Mouse (Mus musculus) myocyte (in vitro differentiated cells): ENCODE measurements at regions not wholly inside any gene's neighbourhood (a gene's known extent, or its start where the extent isn't known, plus 50 kb on each side); places are given as distances from the start of the nearest gene placed in this dataset.

Experiments
- H3K27me3 ChIP-seq: one replicate; pipeline ENCODE4 v1.6.1; 2011; ENCODE audit not compliant: control insufficient read depth, insufficient read depth, insufficient read length
- H3K36me3 ChIP-seq: one replicate; pipeline ENCODE4 v1.6.1; 2011; ENCODE audit not compliant: control insufficient read depth, insufficient read depth
- H3K4me2 ChIP-seq: one replicate; pipeline ENCODE4 v1.6.1; 2011; ENCODE audit warnings: low read depth, control low read depth
- H3K4me3 ChIP-seq: one replicate; pipeline ENCODE4 v1.5.1; 2011; ENCODE audit warnings: mild to moderate bottlenecking, control low read depth, moderate library complexity
- H3K79me2 ChIP-seq: one replicate; pipeline ENCODE4 v1.6.1; 2011; ENCODE audit not compliant: control insufficient read depth, insufficient read depth
- H3ac ChIP-seq: one replicate; pipeline ENCODE4 v1.6.1; 2011; ENCODE audit not compliant: control insufficient read depth, insufficient read length
- CEBPB ChIP-seq: IDR thresholded peaks from 2 replicates; pipeline ENCODE4 v1.6.1; 2011; ENCODE audit warnings: mild to moderate bottlenecking, moderate library complexity; ENCODE audit not compliant: poor library complexity, insufficient read depth, severe bottlenecking
- E2F4 ChIP-seq: IDR thresholded peaks from one replicate; pipeline ENCODE4 v1.6.1; 2011; ENCODE audit warnings: mild to moderate bottlenecking, control low read depth, moderate library complexity; ENCODE audit not compliant: insufficient read depth
- MAX ChIP-seq: IDR thresholded peaks from one replicate; pipeline ENCODE4 v1.6.1; 2011; ENCODE audit warnings: low read depth, mild to moderate bottlenecking, control low read depth
- MYOD1 ChIP-seq, 3 experiments: IDR thresholded peaks; one replicate each; pipeline ENCODE4 v1.6.1; 2011; ENCODE audit warnings: control low read depth in 2 of 3, low read depth in 2 of 3, mild to moderate bottlenecking in 2 of 3, moderate library complexity in 1 of 3; ENCODE audit not compliant: insufficient read length in 2 of 3, control insufficient read depth in 1 of 3
- MYOG ChIP-seq, 3 experiments: IDR thresholded peaks; one replicate each; pipeline ENCODE4 v1.6.1; 2011; ENCODE audit warnings: control low read depth in 2 of 3, low read depth in 2 of 3, mild to moderate bottlenecking in 2 of 3; ENCODE audit not compliant: insufficient read length in 2 of 3, control insufficient read depth in 1 of 3, insufficient read depth in 1 of 3
- POLR2A ChIP-seq: IDR thresholded peaks from one replicate; pipeline ENCODE4 v1.6.1; 2011; ENCODE audit warnings: low read depth, mild to moderate bottlenecking, control low read depth, moderate library complexity; ENCODE audit not compliant: insufficient read length
- POLR2AphosphoS2 ChIP-seq: IDR thresholded peaks from one replicate; pipeline ENCODE4 v1.6.1; 2011; ENCODE audit warnings: low read depth, control low read depth; ENCODE audit not compliant: insufficient read length
- REST ChIP-seq: IDR thresholded peaks from one replicate; pipeline ENCODE4 v1.6.1; 2011; ENCODE audit warnings: mild to moderate bottlenecking, control low read depth, moderate library complexity; ENCODE audit not compliant: insufficient read depth, insufficient read length
- SRF ChIP-seq: IDR thresholded peaks from one replicate; pipeline ENCODE4 v1.6.1; 2011; ENCODE audit warnings: low read depth; ENCODE audit not compliant: control insufficient read depth, insufficient read length
- TCF12 ChIP-seq: IDR thresholded peaks from one replicate; pipeline ENCODE4 v1.6.1; 2011; ENCODE audit warnings: mild to moderate bottlenecking, control low read depth; ENCODE audit not compliant: poor library complexity, insufficient read depth, severe bottlenecking
- TCF3 ChIP-seq: IDR thresholded peaks from one replicate; pipeline ENCODE4 v1.6.1; 2011; ENCODE audit warnings: low read depth, control low read depth; ENCODE audit not compliant: insufficient read length
- USF1 ChIP-seq: IDR thresholded peaks from one replicate; pipeline ENCODE4 v1.6.1; 2011; ENCODE audit warnings: low read depth, mild to moderate bottlenecking, control low read depth, moderate library complexity

- H3K4me3 ChIP-seq, result no peak overlapping the region
- no peaks in the 10 kb centered on the region for H3K27me3 ChIP-seq
- H3K4me2 ChIP-seq, result peak overlapping the region; percentile 24
- H3K79me2 ChIP-seq, result no peaks in the 10 kb centered on the region
- H3K36me3 ChIP-seq, result no peaks in the 10 kb centered on the region
- H3ac ChIP-seq, result no peak overlapping the region
- TF ChIP-seq CEBPB (peak; percentile 88), POLR2AphosphoS2 (no peak), USF1 (no peak), MAX (no peak), TCF3 (no peak)
These were observed 198.7 kb upstream of the Rtl1 start for GRCm38 (mm10) chr12:109798846-109799245.

- Histone ChIP-seq H3ac (no peak overlapping the region), H3K79me2 (no peaks in the 10 kb centered on the region), H3K27me3 (no peaks in the 10 kb centered on the region), H3K4me3 (no peak overlapping the region), H3K4me2 (peak overlapping the region; percentile 24), H3K36me3 (no peaks in the 10 kb centered on the region)
- TF ChIP-seq POLR2AphosphoS2 (no peak), MYOG (IDR thresholded peaks at IDR 0.05; ENCODE audit: control insufficient read depth in 1 of 3, insufficient read depth in 1 of 3, insufficient read length in 2 of 3, low read depth in 2 of 3) (no peak), E2F4 (no peak), USF1 (no peak), TCF3 (no peak), MAX (no peak)
These were observed 199.3 kb upstream of the Rtl1 start for GRCm38 (mm10) chr12:109799395-109799794.

GRCm38 (mm10) chr12:109827241-109827915 is 227.2 kb upstream of the Rtl1 start:
- Histone ChIP-seq H3K4me3 (no peak overlapping the region), H3K4me2 (no peak overlapping the region), H3K36me3 (no peaks in the 10 kb centered on the region), H3ac (no peak overlapping the region), H3K79me2 (no peaks in the 10 kb centered on the region), H3K27me3 (no peaks in the 10 kb centered on the region)
- TF ChIP-seq CEBPB, result no peak
- TF ChIP-seq MAX, result no peak
- no peak for TF ChIP-seq TCF12
- no peak for TF ChIP-seq TCF3
- TF ChIP-seq USF1, result no peak
- TF ChIP-seq SRF, result no peak
- no peak for TF ChIP-seq MYOG (IDR thresholded peaks at IDR 0.05; ENCODE audit: control insufficient read depth in 1 of 3, insufficient read depth in 1 of 3, insufficient read length in 2 of 3, low read depth in 2 of 3)
- TF ChIP-seq POLR2A, result no peak
- TF ChIP-seq MYOD1 (IDR thresholded peaks at IDR 0.05; ENCODE audit: control insufficient read depth in 1 of 3, insufficient read length in 2 of 3, low read depth in 2 of 3), result no peak
- TF ChIP-seq POLR2AphosphoS2, result no peak

- Histone ChIP-seq H3K4me2 (no peak overlapping the region), H3K36me3 (no peaks in the 10 kb centered on the region), H3K4me3 (no peak overlapping the region), H3K79me2 (no peaks in the 10 kb centered on the region), H3K27me3 (peaks cover 4% of the 10 kb centered on the region), H3ac (no peak overlapping the region)
- no peak for TF ChIP-seq MYOG (IDR thresholded peaks at IDR 0.05; ENCODE audit: control insufficient read depth in 1 of 3, insufficient read depth in 1 of 3, insufficient read length in 2 of 3, low read depth in 2 of 3)
- no peak for TF ChIP-seq TCF12
- no peak for TF ChIP-seq POLR2A
- no peak for TF ChIP-seq SRF
- TF ChIP-seq USF1, result no peak
- TF ChIP-seq REST, result no peak
- no peak for TF ChIP-seq E2F4
- TF ChIP-seq MYOD1 (IDR thresholded peaks at IDR 0.05; ENCODE audit: control insufficient read depth in 1 of 3, insufficient read length in 2 of 3, low read depth in 2 of 3), result no peak
- no peak for TF ChIP-seq TCF3
- no peak for TF ChIP-seq POLR2AphosphoS2
- no peak for TF ChIP-seq MAX
- TF ChIP-seq CEBPB, result no peak
These were observed 230.3 kb upstream of the Rtl1 start for GRCm38 (mm10) chr12:109830303-109831020.

GRCm38 (mm10) chr12:109832964-109833363 is 232.8 kb upstream of the Rtl1 start:
- H3K36me3 ChIP-seq, result no peaks in the 10 kb centered on the region
- no peak overlapping the region for H3ac ChIP-seq
- no peak overlapping the region for H3K4me2 ChIP-seq
- no peak for TF ChIP-seq POLR2A
- TF ChIP-seq MYOD1 (IDR thresholded peaks at IDR 0.05; ENCODE audit: control insufficient read depth in 1 of 3, insufficient read length in 2 of 3, low read depth in 2 of 3), result no peak
- TF ChIP-seq TCF3, result no peak
- TF ChIP-seq MYOG (IDR thresholded peaks at IDR 0.05; ENCODE audit: control insufficient read depth in 1 of 3, insufficient read depth in 1 of 3, insufficient read length in 2 of 3, low read depth in 2 of 3), result no peak
- TF ChIP-seq POLR2AphosphoS2, result no peak
- no peak for TF ChIP-seq USF1
- no peak for TF ChIP-seq TCF12
- TF ChIP-seq MAX, result no peak
- TF ChIP-seq CEBPB, result no peak
- TF ChIP-seq REST, result no peak
- TF ChIP-seq SRF, result no peak
- no peak for TF ChIP-seq E2F4
- no peak overlapping the region for H3K4me3 ChIP-seq
- H3K27me3 ChIP-seq, result peaks cover 4% of the 10 kb centered on the region
- H3K79me2 ChIP-seq, result no peaks in the 10 kb centered on the region
